Mouse (Mus musculus) G1E (cell line): ENCODE results near the gene 2210011C24Rik. TPM values are rescaled to one million over a fixed set of nuclear protein-coding genes. Genes with fewer than 3 reads are reported as not detected.

Source experiments
- ATAC-seq: 2 replicates; pipeline ENCODE4 v1.8.0; 2016; ENCODE audit warnings: mild to moderate bottlenecking; ENCODE audit not compliant: insufficient number of reproducible peaks, poor library complexity, low FRiP score, severe bottlenecking; ENCODE audit errors: extremely low read depth
- DNase-seq: peaks from one replicate; pipeline ENCODE4 v3.0.0; 2012; ENCODE audit warnings: low spot score
- H3K27me3 ChIP-seq: 2 replicates; pipeline ENCODE4 v1.6.1; 2012; ENCODE audit warnings: mild to moderate bottlenecking, low read length, inconsistent platforms; ENCODE audit not compliant: insufficient read depth
- H3K36me3 ChIP-seq: replicated peaks from 2 replicates; pipeline ENCODE3; 2012; ENCODE audit warnings: mild to moderate bottlenecking, inconsistent platforms
- H3K4me1 ChIP-seq: 2 replicates; pipeline ENCODE4 v1.6.1; 2012; ENCODE audit warnings: low read depth, low read length, inconsistent platforms, mixed read lengths; ENCODE audit not compliant: insufficient read depth
- H3K4me3 ChIP-seq: 2 replicates; pipeline ENCODE4 v1.5.1; 2012; ENCODE audit warnings: low read depth, mild to moderate bottlenecking, inconsistent platforms, low read length, moderate library complexity, mixed read lengths
- H3K9me3 ChIP-seq: replicated peaks from 2 replicates; pipeline ENCODE4 v1.6.1; 2012; ENCODE audit warnings: inconsistent platforms
- CTCF ChIP-seq: IDR thresholded peaks from 2 replicates; pipeline ENCODE4 v1.5.1; 2012; ENCODE audit warnings: low read depth, low read length, inconsistent platforms, mixed read lengths
- GATA1 ChIP-seq: IDR thresholded peaks from 2 replicates; pipeline ENCODE4 v1.6.1; 2012; ENCODE audit warnings: borderline replicate concordance, low read length, inconsistent platforms, mixed read lengths
- GATA2 ChIP-seq: IDR thresholded peaks from 2 replicates; pipeline ENCODE4 v1.6.1; 2012; ENCODE audit warnings: low read depth, low read length, inconsistent platforms, borderline replicate concordance
- POLR2AphosphoS5 ChIP-seq: IDR thresholded peaks from 2 replicates; pipeline ENCODE4 v1.6.1; 2012; ENCODE audit warnings: low read depth, low read length, inconsistent platforms; ENCODE audit not compliant: insufficient replicate concordance
- TAL1 ChIP-seq: conservative IDR thresholded peaks from 2 replicates; pipeline ENCODE4 v1.6.1; 2012; ENCODE audit warnings: low read depth, low read length, inconsistent platforms, mixed read lengths
- polyA plus RNA-seq: library from polyadenylated mRNA; stranded (reverse); fragments of >175 nt; gene quantifications from 2 replicates; pipeline ENCODE4 v1.2.3, GENCODE M21; 2012
- total RNA-seq, 2 experiments: library from RNA; stranded (forward) in 1 of 2; stranded (reverse) in 1 of 2; fragments of 200-1000 nt in 1 of 2; fragments of >200 nt in 1 of 2; fragmentation: Nextera tagmentation in 1 of 2; gene quantifications; 2 replicates each; pipeline ENCODE4 v1.2.3; 2014 to 2017

The 2210011C24Rik gene
- total and polyA plus RNA-seq, 3 experiments: not detected

- no peak for ATAC-seq
Observed at GRCm38 (mm10) chr8:84023085-84023484, 11.1 kb upstream of the 2210011C24Rik start.

GRCm38 (mm10) chr8:84021569-84021968, 9.6 kb upstream of the 2210011C24Rik start:
- TF ChIP-seq GATA1: no peak
- TF ChIP-seq POLR2AphosphoS5: no peak
- no peak for TF ChIP-seq TAL1
- no peak for TF ChIP-seq CTCF
- no peak for TF ChIP-seq GATA2
- Histone ChIP-seq H3K4me3 (no peak overlapping the region), H3K9me3 (no peaks in the 10 kb centered on the region), H3K4me1 (peaks cover 7% of the 10 kb centered on the region), H3K36me3 (no peaks in the 10 kb centered on the region), H3K27me3 (peaks cover 29% of the 10 kb centered on the region)
- DNase-seq: no peak
- ATAC-seq: no peak

More at GRCm38 (mm10) chr8:84023085-84023484, 11.1 kb upstream of the 2210011C24Rik start:
- H3K9me3 ChIP-seq: no peaks in the 10 kb centered on the region
- H3K27me3 ChIP-seq: peaks cover 34% of the 10 kb centered on the region
- peaks cover 7% of the 10 kb centered on the region for H3K4me1 ChIP-seq
- H3K36me3 ChIP-seq: no peaks in the 10 kb centered on the region
- TF ChIP-seq TAL1 (no peak), POLR2AphosphoS5 (no peak), GATA2 (no peak), CTCF (no peak)
- H3K4me3 ChIP-seq: no peak overlapping the region
- no peak for DNase-seq

DNA sequence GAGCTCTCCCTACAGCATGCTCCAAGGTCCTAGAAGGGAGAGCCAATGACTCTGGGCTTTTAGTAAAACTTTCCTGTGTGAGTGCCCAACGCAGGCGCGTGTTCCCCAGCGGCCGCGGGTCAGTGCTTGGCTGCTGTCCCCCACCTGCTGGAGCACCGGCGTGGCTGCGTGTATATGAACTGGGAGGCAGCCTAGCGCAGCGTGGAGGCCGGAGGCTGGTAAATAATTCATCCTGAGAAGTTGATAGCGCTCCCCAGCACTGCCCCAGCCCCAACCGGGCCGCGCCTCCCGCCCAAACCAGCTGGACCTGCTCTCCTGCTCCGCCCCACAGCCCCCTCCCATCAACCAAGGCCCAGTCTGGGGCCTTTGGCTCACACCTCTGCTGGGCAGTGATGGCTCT, 9.1 kb upstream of the 2210011C24Rik start, which contains the start of gene Palm3:
Gene Palm3 (plus strand): TSS at position 376 of the 400 bp plus-strand sequence.
- no peak for TF ChIP-seq TAL1
- TF ChIP-seq GATA1: no peak
- no peak for TF ChIP-seq POLR2AphosphoS5
- TF ChIP-seq CTCF: no peak
- TF ChIP-seq GATA2: no peak
- no peaks in the 10 kb centered on the region for H3K9me3 ChIP-seq
- H3K36me3 ChIP-seq: no peaks in the 10 kb centered on the region
- no peak within 1 kb of the TSS for H3K4me3 ChIP-seq
- peaks cover 24% of the 10 kb centered on the region for H3K27me3 ChIP-seq
- peaks cover 5% of the 10 kb centered on the region for H3K4me1 ChIP-seq
- no peak for DNase-seq
- no peak for ATAC-seq

GRCm38 (mm10) chr8:84019738-84020137, 7.8 kb upstream of the 2210011C24Rik start:
- Histone ChIP-seq H3K36me3 (no peaks in the 10 kb centered on the region), H3K27me3 (peaks cover 23% of the 10 kb centered on the region), H3K4me3 (no peak overlapping the region), H3K4me1 (no peaks in the 10 kb centered on the region), H3K9me3 (no peaks in the 10 kb centered on the region)
- TF ChIP-seq POLR2AphosphoS5 (no peak), GATA2 (no peak), TAL1 (no peak), CTCF (no peak), GATA1 (no peak)
- ATAC-seq: no peak
- DNase-seq: no peak

- H3K36me3 ChIP-seq: no peaks in the 10 kb centered on the region
- no peak overlapping the region for H3K4me3 ChIP-seq
- H3K27me3 ChIP-seq: peaks cover 23% of the 10 kb centered on the region
- H3K9me3 ChIP-seq: peaks cover 23% of the 10 kb centered on the region
- no peak for ATAC-seq
- TF ChIP-seq TAL1 (no peak), GATA2 (no peak), GATA1 (no peak), POLR2AphosphoS5 (no peak), CTCF (no peak)
- DNase-seq: no peak
- H3K4me1 ChIP-seq: no peaks in the 10 kb centered on the region
Observed at GRCm38 (mm10) chr8:84015833-84016232, 3.9 kb upstream of the 2210011C24Rik start.

- TF ChIP-seq TAL1 (no peak), CTCF (no peak), GATA1 (no peak), POLR2AphosphoS5 (no peak), GATA2 (no peak)
- no peak for DNase-seq
- H3K9me3 ChIP-seq: peaks cover 27% of the 10 kb centered on the region
- H3K36me3 ChIP-seq: no peaks in the 10 kb centered on the region
- peaks cover 30% of the 10 kb centered on the region for H3K27me3 ChIP-seq
- H3K4me1 ChIP-seq: no peaks in the 10 kb centered on the region
- ATAC-seq: no peak
- no peak overlapping the region for H3K4me3 ChIP-seq
Observed at GRCm38 (mm10) chr8:84012499-84013165, 661 bp upstream of the 2210011C24Rik start.
